Mouse (Mus musculus) embryonic facial prominence, embryonic 12.5 days (tissue): ENCODE results near the gene Rab11fip4. TPM values are rescaled to one million over a fixed set of nuclear protein-coding genes. Genes with fewer than 3 reads are reported as not detected.

Experiments
- ATAC-seq: fragments of 200-750 bp; cut with Nextera tagmentation; 2 replicates; pipeline ENCODE4 v1.8.0; 2017; ENCODE audit not compliant: insufficient number of reproducible peaks, insufficient read depth, low FRiP score, low TSS enrichment
- H3K27ac ChIP-seq: fragments of 300-500 bp; sonication (generic); 2 replicates; pipeline ENCODE4 v1.5.1; 2016; ENCODE audit warnings: mild to moderate bottlenecking
- H3K27me3 ChIP-seq: fragments of 300-500 bp; sonication (generic); 2 replicates; pipeline ENCODE4 v1.6.1; 2016; ENCODE audit warnings: mild to moderate bottlenecking, moderate library complexity
- H3K36me3 ChIP-seq: fragments of 300-500 bp; sonication (generic); 2 replicates; pipeline ENCODE4 v1.6.1; 2016; ENCODE audit warnings: mild to moderate bottlenecking
- H3K4me1 ChIP-seq: fragments of 300-500 bp; sonication (generic); 2 replicates; pipeline ENCODE4 v1.6.1; 2016
- H3K4me2 ChIP-seq: fragments of 300-500 bp; sonication (generic); replicated peaks from 2 replicates; pipeline ENCODE4 v1.6.1; 2016; ENCODE audit warnings: mild to moderate bottlenecking, moderate library complexity
- H3K4me3 ChIP-seq: fragments of 300-500 bp; sonication (generic); 2 replicates; pipeline ENCODE4 v1.5.1; 2016; ENCODE audit warnings: mild to moderate bottlenecking
- H3K9ac ChIP-seq: fragments of 300-500 bp; sonication (generic); 2 replicates; pipeline ENCODE4 v1.6.1; 2016; ENCODE audit warnings: mild to moderate bottlenecking, moderate library complexity
- H3K9me3 ChIP-seq: fragments of 300-500 bp; sonication (generic); 2 replicates; pipeline ENCODE4 v1.6.1; 2016; ENCODE audit warnings: mild to moderate bottlenecking, moderate library complexity
- WGBS: fragments of 180-500 bp; shearing (Covaris S2); methylation state at CpG from one replicate; pipeline ENCODE4 v1.1.7; 2016; 5-methylcytosine and 5-hydroxymethylcytosine counted together
- polyA plus RNA-seq: library from polyadenylated mRNA; unstranded; fragments of >200 nt; fragmentation: Nextera tagmentation; extraction: Ambion mirVana; gene quantifications from 2 replicates; pipeline ENCODE4 v1.2.1, GENCODE M21; 2016

Gene Rab11fip4
- polyA plus RNA-seq, result 12.1 and 14.9 TPM in 2 replicates

GRCm38 (mm10) chr11:79590664-79591590 is at the start of gene Rab11fip4:
Rab11fip4 (plus strand) TSS chr11:79591212.
- H3K27ac ChIP-seq, result no peak within 1 kb of the TSS
- no peaks in the 10 kb centered on the region for H3K9me3 ChIP-seq
- peak within 1 kb of the TSS; percentile 59 for H3K4me3 ChIP-seq
- 1% methylated on average over 80 of the region's 98 CpGs for WGBS
- H3K4me1 ChIP-seq, result peaks cover 9% of the 10 kb centered on the region; the same call in 1 of the 2 replicates
- H3K27me3 ChIP-seq, result peaks cover 49% of the 10 kb centered on the region
- 0 out of 2 replicates have a peak, but pooled peaks have one; percentile 14 for ATAC-seq
- H3K4me2 ChIP-seq, result peak within 1 kb of the TSS; percentile 92
- H3K9ac ChIP-seq, result peak within 1 kb of the TSS; percentile 66
- no peaks in the 10 kb centered on the region for H3K36me3 ChIP-seq

GRCm38 (mm10) chr11:79552622-79553021 is 38.4 kb upstream of the Rab11fip4 start:
- no peak overlapping the region for H3K4me3 ChIP-seq
- no peaks in the 10 kb centered on the region for H3K27me3 ChIP-seq
- no peaks in the 10 kb centered on the region for H3K4me1 ChIP-seq
- no peaks in the 10 kb centered on the region for H3K9me3 ChIP-seq
- peaks cover 75% of the 10 kb centered on the region for H3K36me3 ChIP-seq
- ATAC-seq, result no peak
- 81% methylated on average over 1 of the region's 1 CpGs for WGBS
- no peak overlapping the region for H3K9ac ChIP-seq
- no peak overlapping the region for H3K27ac ChIP-seq
- no peak overlapping the region for H3K4me2 ChIP-seq

GRCm38 (mm10) chr11:79560536-79560935 is 30.5 kb upstream of the Rab11fip4 start:
- Histone ChIP-seq H3K27me3 (no peaks in the 10 kb centered on the region), H3K4me1 (no peaks in the 10 kb centered on the region), H3K36me3 (peaks cover 65% of the 10 kb centered on the region), H3K9me3 (no peaks in the 10 kb centered on the region), H3K4me2 (no peak overlapping the region), H3K27ac (no peak overlapping the region), H3K4me3 (no peak overlapping the region), H3K9ac (no peak overlapping the region)
- no peak for ATAC-seq
- 91% methylated on average over 4 of the region's 4 CpGs for WGBS

- Histone ChIP-seq H3K36me3 (peaks cover 72% of the 10 kb centered on the region), H3K9ac (no peak overlapping the region)
- WGBS, result 79% methylated on average over 7 of the region's 7 CpGs
Measured at GRCm38 (mm10) chr11:79563493-79563892, 27.5 kb upstream of the Rab11fip4 start.

GRCm38 (mm10) chr11:79566947-79567346 is 24.1 kb upstream of the Rab11fip4 start:
- Histone ChIP-seq H3K36me3 (peaks cover 71% of the 10 kb centered on the region), H3K9ac (no peak overlapping the region), H3K4me2 (no peak overlapping the region), H3K27ac (no peak overlapping the region), H3K4me3 (no peak overlapping the region), H3K9me3 (no peaks in the 10 kb centered on the region), H3K4me1 (no peaks in the 10 kb centered on the region), H3K27me3 (no peaks in the 10 kb centered on the region)
- 58% methylated on average over 1 of the region's 1 CpGs for WGBS
- no peak for ATAC-seq

More at GRCm38 (mm10) chr11:79563493-79563892, 27.5 kb upstream of the Rab11fip4 start:
- H3K4me3 ChIP-seq, result no peak overlapping the region
- H3K4me2 ChIP-seq, result no peak overlapping the region
- H3K4me1 ChIP-seq, result no peaks in the 10 kb centered on the region
- ATAC-seq, result no peak
- H3K27ac ChIP-seq, result no peak overlapping the region
- H3K27me3 ChIP-seq, result no peaks in the 10 kb centered on the region
- H3K9me3 ChIP-seq, result no peaks in the 10 kb centered on the region

- 84% methylated on average over 11 of the region's 11 CpGs for WGBS
- Histone ChIP-seq H3K4me1 (no peaks in the 10 kb centered on the region), H3K9ac (no peak overlapping the region), H3K36me3 (peaks cover 69% of the 10 kb centered on the region), H3K9me3 (no peaks in the 10 kb centered on the region), H3K4me2 (no peak overlapping the region), H3K4me3 (no peak overlapping the region), H3K27me3 (no peaks in the 10 kb centered on the region), H3K27ac (no peak overlapping the region)
- no peak for ATAC-seq
Measured at GRCm38 (mm10) chr11:79568197-79568911, 22.7 kb upstream of the Rab11fip4 start.

GRCm38 (mm10) chr11:79570319-79570718 is 20.7 kb upstream of the Rab11fip4 start:
- H3K9me3 ChIP-seq, result no peaks in the 10 kb centered on the region
- no peak overlapping the region for H3K9ac ChIP-seq
- H3K27ac ChIP-seq, result no peak overlapping the region
- H3K36me3 ChIP-seq, result peaks cover 74% of the 10 kb centered on the region
- no peak overlapping the region for H3K4me2 ChIP-seq
- WGBS, result 85% methylated on average over 2 of the region's 2 CpGs
- ATAC-seq, result no peak
- no peak overlapping the region for H3K4me3 ChIP-seq
- no peaks in the 10 kb centered on the region for H3K4me1 ChIP-seq
- H3K27me3 ChIP-seq, result no peaks in the 10 kb centered on the region

- 85% methylated on average over 3 of the region's 3 CpGs for WGBS
- Histone ChIP-seq H3K9ac (no peak overlapping the region), H3K9me3 (no peaks in the 10 kb centered on the region), H3K27me3 (no peaks in the 10 kb centered on the region), H3K27ac (no peak overlapping the region), H3K4me3 (no peak overlapping the region), H3K36me3 (peaks cover 67% of the 10 kb centered on the region), H3K4me1 (no peaks in the 10 kb centered on the region), H3K4me2 (no peak overlapping the region)
- ATAC-seq, result no peak
Measured at GRCm38 (mm10) chr11:79573836-79574235, 17.2 kb upstream of the Rab11fip4 start.

GRCm38 (mm10) chr11:79575383-79576073 is 15.5 kb upstream of the Rab11fip4 start:
- H3K27me3 ChIP-seq, result no peaks in the 10 kb centered on the region
- H3K4me2 ChIP-seq, result no peak overlapping the region
- peaks cover 54% of the 10 kb centered on the region for H3K36me3 ChIP-seq
- H3K9ac ChIP-seq, result no peak overlapping the region
- peaks cover 5% of the 10 kb centered on the region; the same call in 1 of the 2 replicates for H3K4me1 ChIP-seq
- no peak overlapping the region for H3K4me3 ChIP-seq
- H3K9me3 ChIP-seq, result no peaks in the 10 kb centered on the region
- ATAC-seq, result no peak
- no peak overlapping the region for H3K27ac ChIP-seq
- 90% methylated on average over 14 of the region's 14 CpGs for whole genome bisulfite sequencing

GRCm38 (mm10) chr11:79577741-79578140 is 13.3 kb upstream of the Rab11fip4 start:
- Histone ChIP-seq H3K27me3 (no peaks in the 10 kb centered on the region), H3K9ac (no peak overlapping the region), H3K4me3 (no peak overlapping the region), H3K36me3 (peaks cover 36% of the 10 kb centered on the region), H3K4me1 (peaks cover 8% of the 10 kb centered on the region; the same call in 1 of the 2 replicates), H3K4me2 (no peak overlapping the region), H3K9me3 (no peaks in the 10 kb centered on the region), H3K27ac (no peak overlapping the region)
- WGBS, result 51% methylated on average over 5 of the region's 5 CpGs
- ATAC-seq, result no peak

- Histone ChIP-seq H3K27ac (no peak overlapping the region), H3K36me3 (peaks cover 17% of the 10 kb centered on the region), H3K4me1 (peaks cover 8% of the 10 kb centered on the region; the same call in 1 of the 2 replicates), H3K4me2 (no peak overlapping the region), H3K9me3 (no peaks in the 10 kb centered on the region), H3K4me3 (no peak overlapping the region), H3K9ac (no peak overlapping the region), H3K27me3 (no peaks in the 10 kb centered on the region)
- WGBS, result 37% methylated on average over 4 of the region's 4 CpGs
- no peak for ATAC-seq
Measured at GRCm38 (mm10) chr11:79580660-79581059, 10.4 kb upstream of the Rab11fip4 start.
